Mouse (Mus musculus) cerebellum, adult 2 months (tissue): ENCODE measurements around the gene Katnal1.

Experiments used
- CTCF ChIP-seq: fragments of 200-500 bp; IDR thresholded peaks from 2 replicates; pipeline ENCODE4 v1.5.1; 2011; ENCODE audit warnings: low read depth, mild to moderate bottlenecking, control low read depth, low read length, moderate library complexity, borderline replicate concordance; ENCODE audit not compliant: insufficient read depth
- POLR2A ChIP-seq: fragments of 200-500 bp; IDR thresholded peaks from 2 replicates; pipeline ENCODE4 v1.6.1; 2011; ENCODE audit warnings: low read length, control low read depth, borderline replicate concordance; ENCODE audit not compliant: insufficient read depth

DNA sequence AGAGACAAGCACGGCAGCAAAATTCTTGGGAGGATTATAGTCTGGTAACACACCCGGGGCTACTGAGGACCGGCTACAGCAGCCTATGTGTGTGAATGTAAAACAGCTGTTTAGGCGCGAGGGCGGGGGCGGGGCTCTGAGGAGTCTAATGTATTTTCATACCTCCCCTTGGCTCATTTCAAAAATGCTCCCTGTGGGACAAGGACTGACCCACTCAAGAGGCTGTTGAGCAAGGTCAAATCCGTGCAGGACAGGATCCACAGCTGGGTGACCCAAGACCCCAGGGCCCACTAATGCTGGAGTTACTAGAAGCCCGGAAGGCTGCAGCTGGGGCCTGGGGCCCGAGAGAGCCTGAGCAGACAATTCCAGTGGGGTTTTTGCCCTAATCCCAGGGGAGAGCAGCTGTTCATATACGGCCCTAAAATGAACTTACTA is 10.8 kb upstream of the Katnal1 start:
- TF ChIP-seq CTCF (no peak), POLR2A (no peak)
